Mouse (Mus musculus): ENCODE data around the gene 2610528A11Rik.

2610528A11Rik gene

DNA sequence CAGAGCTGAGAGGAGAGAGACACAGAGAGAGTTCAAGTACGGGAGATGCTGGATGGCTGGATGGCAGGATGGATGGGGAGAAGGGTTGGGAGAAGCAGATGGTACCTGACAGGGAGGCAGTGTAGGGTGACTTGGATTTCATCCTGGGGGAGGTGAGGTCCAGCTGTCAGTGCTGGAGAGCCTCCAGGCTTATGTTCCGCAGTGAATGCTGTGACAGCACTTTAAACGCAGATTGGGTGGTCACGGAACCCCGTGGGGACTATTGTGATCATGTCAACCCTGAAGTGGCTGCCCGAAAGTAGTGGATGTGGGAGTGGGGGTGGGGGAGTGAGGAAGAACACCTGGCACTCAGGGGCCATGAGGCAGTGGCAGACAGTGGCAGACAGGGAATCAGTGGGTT is 19.4 kb downstream of the 2610528A11Rik start:
- DNase-seq (ENCODE audit: low spot score in 2 of 2): no peak

DNA sequence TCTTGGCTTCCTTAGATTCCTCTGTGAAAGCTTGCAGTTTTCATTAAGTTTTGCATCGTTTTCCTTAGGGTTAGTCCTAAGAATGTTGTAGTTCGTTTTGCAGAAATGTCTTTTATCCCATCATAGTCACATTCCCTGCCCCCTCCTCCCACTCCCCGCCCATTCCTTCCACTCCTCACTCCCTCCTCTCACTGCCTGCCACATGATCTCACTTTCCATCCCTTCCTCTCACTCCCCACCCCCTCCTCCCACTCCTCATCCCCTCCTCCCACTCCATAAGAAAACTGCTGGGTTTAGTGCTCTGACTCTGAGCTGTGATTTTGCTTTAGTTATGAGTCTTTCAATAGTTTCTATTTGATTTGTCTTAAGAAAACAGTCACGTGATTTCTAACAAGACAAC is 30.1 kb downstream of the 2610528A11Rik start:
- no peak for DNase-seq (ENCODE audit: low spot score in 2 of 2)

GRCm38 (mm10) chr14:37080724-37081123 is 33.1 kb downstream of the 2610528A11Rik start:
- no peak for DNase-seq (ENCODE audit: low spot score in 2 of 2)

- DNase-seq (ENCODE audit: low spot score in 2 of 2): no peak
Measured at GRCm38 (mm10) chr14:37068516-37068915, 45.3 kb downstream of the 2610528A11Rik start.

GRCm38 (mm10) chr14:37067629-37068028 is 46.2 kb downstream of the 2610528A11Rik start, which contains the start of gene Lrit2:
Gene Lrit2, plus strand, starts transcription at chr14:37067929.
- DNase-seq (ENCODE audit: low spot score in 2 of 2): no peak

DNA sequence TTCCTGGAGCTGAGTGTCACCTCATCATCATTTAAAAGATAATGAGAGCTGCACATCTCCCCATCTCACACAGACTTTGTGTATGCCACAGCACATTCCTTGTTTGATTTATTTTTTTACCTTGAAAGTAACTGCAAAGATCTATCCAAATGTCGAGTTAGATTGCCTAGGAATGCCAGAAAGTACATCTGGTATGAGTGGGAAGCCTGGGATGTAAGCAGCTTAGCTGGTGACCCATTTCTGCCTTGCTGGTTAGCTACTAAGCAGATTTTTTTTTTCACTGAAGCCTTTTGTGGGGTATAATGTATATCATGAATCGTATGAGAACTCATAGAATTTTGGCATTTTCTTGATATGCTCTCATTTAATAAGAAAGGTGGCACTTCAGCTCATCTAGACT is 47.2 kb downstream of the 2610528A11Rik start:
- no peak for DNase-seq (ENCODE audit: low spot score in 2 of 2)

DNA sequence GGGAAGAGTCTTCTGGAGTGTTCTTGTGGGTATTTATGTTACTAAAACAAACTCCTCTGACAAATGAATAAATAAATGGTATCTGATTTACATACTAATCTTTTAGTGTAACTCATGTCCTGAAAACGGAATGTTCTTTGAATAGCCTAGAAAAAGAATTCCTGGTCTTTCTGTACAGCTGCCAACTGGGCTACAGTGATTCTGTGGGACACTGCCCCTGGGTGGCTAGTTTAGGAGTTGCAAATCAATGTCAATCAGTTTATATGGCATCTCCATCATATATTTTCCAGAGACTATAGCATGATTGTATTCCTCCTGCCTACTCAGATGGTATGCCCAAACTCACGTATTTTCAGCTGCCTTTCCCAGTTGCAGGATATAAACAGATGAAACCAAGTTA is 49.0 kb downstream of the 2610528A11Rik start:
- DNase-seq (ENCODE audit: low spot score in 2 of 2): no peak

All from frontal cortex, postnatal 14 days (tissue).